Mouse (Mus musculus): ENCODE data around the gene Hoxb9. TPM values are rescaled to one million over a fixed set of nuclear protein-coding genes. Genes with fewer than 3 reads are reported as not detected.

Hoxb9 gene
- total RNA-seq, 2 experiments from 2014 or later: not detected

DNA sequence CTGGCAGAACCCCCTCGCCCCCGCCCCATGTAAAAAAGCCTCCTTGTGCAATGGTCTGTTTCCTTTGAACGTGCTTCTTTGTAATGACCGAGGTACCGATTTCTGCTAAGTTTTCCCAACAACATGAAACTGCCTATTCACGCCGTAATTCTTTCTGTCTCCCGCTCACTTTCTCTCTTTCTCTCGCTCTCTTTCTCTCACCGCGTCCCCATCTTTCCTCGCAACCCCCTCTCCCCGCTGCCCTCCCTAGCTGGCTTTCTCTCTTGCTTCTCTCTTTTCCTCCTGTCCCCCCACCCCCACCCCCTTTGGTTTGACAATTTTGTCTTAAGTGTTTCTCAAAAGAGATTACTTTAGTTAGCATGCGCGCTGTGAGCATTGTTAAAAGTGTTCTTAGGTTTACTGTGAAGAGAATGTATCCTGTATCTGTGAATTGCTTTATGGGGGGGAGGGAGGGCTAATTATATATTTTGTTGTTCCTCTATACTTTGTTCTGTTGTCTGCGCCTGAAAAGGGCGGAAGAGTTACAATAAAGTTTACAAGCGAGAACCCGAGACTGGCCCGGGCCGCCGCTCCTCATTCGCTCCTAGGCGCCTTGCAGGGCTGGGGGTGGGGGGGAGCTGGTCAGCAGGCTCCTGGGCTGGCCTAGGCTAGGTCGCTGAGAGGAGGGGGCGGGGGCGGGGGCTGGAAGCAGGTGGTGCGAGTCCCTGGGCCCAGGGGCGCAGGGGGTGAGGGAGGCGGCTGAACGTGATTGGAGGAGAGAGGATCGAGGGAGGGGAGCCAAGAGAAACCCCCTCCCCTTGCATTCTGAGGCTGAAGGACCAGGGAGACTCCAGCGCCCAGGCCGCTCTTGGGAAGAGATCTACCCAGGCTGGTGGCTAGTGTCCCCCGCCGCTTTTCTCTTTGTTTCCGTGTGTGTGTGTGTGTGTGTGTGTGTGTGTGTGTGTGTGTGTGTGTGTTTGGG, 13.8 kb downstream of the Hoxb9 start:
- DNase-seq: no peak

DNA sequence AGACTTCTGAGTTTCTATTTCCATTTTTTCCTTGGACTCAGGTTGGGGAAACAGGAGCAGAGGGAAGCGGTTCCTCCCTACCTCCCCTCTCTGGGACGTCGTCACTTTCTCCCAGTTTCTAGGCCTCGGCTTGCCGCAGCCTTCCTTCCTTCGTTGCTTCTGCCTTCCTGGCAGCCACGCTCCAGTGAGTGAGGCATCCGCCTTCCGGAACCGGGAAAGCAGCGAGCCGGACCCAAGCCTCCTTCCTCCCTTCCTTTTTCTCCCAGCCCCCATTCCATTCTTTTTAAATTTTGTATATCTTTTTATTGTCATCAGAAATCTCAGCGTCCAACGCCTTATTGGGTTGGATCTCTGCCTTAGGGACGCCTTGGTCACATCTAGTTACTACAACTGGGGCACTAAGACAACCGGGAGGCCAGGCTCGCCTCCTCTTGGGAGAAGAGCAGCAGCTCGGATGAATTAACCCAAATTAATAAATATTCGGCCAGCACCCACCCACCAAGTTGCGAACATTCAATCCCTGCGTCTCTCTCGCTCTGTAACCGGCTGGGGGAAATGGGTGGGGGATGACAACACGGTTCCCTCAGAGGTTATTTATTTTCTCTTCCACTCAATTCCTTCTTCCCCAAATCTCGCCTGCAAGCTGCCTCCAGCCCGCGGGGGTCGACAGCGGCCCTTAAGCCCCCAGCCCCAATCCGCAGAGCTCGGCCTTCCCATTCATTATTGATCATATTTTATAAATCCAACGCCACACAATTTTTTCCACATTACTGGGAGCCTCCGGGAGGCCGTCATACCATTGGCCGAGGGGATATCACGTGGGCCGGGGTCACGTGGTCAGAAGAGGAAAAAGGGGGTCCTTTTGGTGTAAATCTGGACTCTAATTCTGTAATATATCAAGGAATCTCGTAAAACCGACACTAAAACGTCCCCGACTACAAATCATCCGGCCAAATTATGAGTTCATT, 14.8 kb downstream of the Hoxb9 start, which contains the start of gene Hoxb7:
Gene Hoxb7 (plus strand): TSS at position 853 of the 968 bp plus-strand sequence.
- DNase-seq: no peak

- no peak for DNase-seq
These were observed 15.6 kb downstream of the Hoxb9 start for GRCm38 (mm10) chr11:96286739-96287385.

GRCm38 (mm10) chr11:96287411-96287810, 16.2 kb downstream of the Hoxb9 start:
- no peak for DNase-seq

GRCm38 (mm10) chr11:96288455-96289221, 17.4 kb downstream of the Hoxb9 start:
- no peak for DNase-seq

- no peak for DNase-seq
These were observed 18.0 kb downstream of the Hoxb9 start for GRCm38 (mm10) chr11:96289293-96289692.

DNA sequence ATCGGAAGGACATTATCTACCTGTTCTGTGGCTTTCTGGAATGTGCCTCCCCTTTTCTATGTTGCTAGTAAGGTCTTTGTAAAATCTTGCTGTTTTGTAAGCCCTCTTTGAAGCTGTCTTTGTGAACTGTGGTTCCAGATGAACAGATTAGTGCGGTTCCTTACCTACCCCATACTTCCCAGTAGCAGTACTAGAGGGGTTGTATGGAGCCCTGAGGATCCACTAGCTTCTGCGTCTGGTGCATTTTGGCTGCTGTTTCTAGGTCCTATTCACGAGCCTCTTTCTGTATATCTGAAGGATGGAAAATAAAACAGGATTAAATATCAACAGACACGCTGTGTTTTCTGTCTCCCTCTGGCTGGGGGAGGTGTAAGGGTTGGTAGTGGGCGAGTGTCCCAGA, 18.6 kb downstream of the Hoxb9 start:
- DNase-seq: no peak

- DNase-seq: no peak
These were observed 19.6 kb downstream of the Hoxb9 start for GRCm38 (mm10) chr11:96290705-96291355.

DNA sequence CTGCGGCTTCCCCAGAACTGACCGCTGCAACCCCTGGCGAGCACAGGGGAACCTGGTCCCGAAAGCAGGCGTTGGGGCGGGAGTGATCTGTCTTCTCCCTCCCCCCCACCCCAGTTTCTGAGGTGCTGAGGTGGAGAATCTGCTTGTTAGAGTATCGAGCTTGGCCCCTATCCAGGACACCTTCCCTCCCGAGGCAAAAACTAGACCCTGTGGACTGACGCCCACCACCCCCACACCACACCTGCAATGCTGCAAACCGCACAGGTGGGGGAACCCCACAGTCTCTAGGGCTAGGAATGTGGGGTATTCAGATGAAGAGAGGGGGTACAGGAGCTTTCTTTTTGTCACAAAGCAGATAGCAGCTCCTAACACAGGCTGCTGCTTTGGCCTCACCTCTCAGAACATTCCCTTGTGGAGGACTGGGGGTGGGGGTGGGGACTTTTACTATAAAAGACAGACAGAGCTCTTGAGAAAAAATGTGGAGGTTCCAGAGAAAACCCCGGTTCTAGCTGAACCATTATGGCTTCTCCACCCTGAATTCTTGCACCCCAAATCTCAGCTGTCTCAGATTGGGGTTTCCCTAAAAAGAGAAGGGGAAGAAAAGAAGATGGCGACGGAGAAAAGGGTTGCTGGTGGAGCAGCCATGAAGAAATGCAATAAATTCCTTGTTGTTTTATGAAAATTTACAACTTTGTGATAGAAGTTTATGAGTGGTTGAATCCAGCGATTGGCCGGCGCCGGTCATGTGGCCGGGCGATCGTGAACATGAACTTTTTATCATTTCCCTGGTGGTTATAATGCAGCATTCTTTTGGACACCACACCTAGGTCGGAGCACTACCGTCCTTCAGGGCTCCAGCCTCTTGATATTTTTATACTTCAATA, 20.7 kb downstream of the Hoxb9 start, which contains the start of gene Hoxb6:
Gene Hoxb6 (plus strand): TSS at position 796 of the 884 bp plus-strand sequence.
- no peak for DNase-seq

DNA sequence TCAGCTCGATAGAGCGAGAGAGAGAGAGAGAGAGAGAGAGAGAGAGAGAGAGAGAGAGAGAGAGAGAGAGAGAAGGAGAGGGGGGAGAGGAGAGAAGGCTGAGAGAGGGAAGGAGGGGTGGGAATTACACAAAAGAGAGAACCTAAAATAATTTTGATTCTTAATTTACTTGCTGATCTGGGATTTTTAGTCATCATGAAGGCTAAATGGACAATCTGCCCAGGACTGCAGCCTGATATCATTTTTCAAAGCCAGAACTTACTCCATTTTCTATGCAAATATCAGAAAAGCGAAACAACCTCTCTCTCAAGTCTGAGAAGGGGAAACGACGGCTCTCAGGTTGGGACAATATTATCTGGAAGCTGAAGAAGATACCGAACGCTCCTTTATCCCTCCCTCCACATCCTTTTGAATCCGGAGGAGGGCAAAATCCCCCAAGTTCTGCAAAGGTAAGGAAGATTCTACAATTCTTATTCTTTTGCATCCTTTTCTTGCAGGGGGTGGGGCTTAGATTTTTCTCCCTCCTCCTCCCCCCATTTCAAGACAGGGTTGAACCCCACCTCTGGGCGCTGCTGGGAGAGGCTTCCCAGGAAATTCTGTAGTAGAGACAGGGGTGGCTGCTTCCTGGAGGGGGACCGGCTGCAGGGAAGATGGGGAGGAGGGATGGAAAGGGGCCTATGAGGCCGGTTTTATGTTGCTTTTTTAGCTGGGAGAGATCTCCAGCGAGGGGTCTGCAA, 21.5 kb downstream of the Hoxb9 start:
- no peak for DNase-seq

GRCm38 (mm10) chr11:96293302-96293921, 22.2 kb downstream of the Hoxb9 start:
- DNase-seq: no peak

DNA sequence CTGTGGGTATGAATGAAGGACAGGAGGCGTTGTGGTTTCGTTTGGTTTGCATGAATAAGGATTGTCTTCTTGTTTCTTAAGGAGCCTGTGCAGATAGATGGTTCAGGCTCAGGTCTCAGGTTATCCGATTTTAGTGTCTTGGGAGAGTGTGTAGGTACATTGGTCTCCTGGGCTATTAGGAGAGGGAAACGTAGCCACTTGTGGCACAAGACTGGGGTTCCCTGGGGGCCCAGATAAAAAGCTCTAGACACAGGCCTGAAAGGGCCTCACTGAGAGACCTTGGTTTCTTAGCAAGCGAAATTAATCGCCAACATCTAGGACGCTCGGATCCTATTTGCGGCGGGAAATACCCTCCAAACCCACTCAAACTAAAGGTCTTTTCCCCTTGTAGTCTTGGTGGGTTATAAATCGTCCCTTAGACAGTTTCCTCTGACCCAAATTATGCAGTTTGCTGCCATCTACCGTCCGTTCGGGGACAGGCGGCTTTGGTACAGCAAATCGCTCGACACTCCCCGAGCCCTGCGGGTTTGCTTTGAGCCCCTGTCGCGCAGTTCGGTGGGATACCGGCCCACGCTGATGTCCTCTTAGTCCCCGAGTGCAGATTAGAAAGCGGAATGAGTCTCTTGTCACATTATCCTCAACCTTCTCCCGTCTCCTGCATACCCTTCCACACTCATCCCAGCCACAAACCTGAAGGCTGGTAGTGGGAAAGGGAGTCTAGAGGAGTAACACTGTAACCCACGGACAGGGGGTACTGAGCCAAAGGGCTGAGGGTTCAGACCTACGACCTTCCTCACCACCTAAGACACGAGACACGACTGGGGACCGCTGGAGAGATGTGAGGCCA, 23.2 kb downstream of the Hoxb9 start:
- DNase-seq: no peak

DNA sequence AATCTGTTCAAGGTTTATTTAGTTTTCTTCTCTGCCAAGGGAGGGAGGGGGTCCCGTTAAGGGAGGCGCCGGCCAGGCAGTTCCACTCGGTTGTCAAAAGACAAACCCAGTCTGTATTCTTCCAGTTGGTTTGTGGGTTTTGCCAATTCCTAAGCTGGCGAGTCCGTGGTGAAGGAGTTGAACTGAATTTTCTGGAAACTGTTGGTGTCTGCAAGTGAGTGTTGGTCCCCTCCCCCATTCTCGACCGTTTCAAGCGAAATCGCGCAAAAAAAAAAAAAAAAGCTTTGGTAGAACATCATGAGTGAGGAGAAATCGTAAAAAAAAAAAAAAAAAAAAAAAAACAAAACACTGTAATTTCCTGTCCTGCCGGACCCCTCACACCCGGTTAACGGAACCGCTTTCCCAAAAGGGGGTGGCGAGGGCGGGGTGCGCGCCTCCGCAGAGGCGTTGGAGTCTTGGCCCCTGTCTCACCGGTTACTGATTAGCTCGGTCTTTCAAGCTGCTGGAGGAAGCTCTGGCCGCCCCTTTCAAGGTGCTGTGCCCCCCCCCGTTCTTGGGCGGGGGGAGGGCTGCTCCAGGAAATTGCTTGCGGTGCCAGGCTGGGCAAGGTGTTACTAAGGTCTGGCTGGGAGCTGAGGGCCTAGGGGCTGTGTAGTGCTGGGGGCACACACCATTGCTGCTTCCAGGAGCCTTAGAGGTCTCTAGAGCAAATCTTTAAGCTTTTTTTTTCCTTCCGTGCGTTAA, 24.0 kb downstream of the Hoxb9 start:
- no peak for DNase-seq

DNA sequence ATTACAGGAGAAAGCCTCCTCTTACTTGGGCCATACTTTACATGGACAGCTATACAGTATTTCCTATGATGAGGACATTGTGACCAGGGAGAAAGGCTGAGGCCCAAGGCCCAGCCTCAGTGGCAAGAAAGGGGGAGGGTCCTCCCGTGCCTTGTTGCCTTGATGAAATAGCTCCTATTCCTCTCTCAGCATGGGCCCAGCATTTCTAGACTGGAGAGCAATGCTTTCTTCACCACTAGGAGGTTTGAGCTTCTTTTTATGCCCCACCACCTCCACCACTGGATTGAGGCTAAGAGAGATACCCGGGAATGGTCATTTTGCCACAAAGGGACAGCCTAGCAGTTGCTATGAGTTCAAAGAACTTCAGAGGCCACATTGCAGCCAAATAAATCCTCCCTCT, 25.7 kb downstream of the Hoxb9 start:
- DNase-seq: no peak

DNA sequence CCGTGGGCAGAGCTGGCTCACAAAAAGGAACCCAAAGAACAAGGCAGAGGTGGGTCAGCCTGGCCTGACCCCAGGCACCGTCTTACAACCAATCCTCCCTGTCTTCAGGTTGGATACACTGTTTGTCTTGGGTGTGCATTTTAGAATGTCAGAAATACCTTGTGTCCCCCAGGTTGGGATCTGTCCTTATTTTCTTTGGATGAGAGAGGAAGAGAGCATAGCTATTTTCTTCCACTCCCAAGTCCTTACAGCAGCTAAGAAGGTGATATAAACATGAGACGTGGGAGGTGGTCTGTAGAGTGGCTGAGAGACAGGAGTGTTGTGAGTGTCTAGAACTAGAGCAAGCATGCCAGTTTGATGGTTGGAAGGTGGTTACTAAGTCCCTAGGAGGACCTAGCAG, 26.2 kb downstream of the Hoxb9 start:
- no peak for DNase-seq

DNA sequence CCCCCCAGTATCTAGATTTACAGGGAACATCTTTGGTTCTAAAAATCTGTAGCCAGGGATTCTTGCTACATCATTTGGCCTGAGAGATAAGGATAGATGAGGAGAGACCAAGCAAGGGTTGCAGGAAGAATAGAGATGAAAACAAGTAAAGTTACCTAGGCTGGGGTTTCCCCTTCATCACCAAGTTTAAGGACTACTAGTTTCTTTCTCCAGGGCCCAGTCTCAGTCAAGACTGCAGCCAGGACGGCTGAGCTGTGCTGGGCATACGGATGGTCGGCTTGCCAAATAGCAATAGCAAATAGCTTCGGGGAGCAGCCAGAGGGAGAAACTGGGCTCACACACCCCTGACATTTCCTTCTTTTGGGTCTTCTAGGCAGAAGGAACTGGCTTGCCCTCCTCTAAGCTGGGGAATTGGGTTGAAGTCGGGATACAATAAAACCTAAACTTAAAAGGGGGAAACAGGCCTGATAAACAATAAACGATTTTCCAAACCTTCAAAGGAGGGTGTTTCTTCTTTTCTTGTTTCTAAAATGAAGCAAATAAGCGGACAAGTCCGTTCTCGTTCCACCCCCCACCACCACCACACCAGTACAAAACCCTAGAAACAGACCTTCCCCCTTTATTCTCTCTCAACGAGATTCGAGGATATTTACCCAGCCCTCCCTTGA, 26.8 kb downstream of the Hoxb9 start:
- DNase-seq: no peak

Measured in layer of hippocampus, postnatal 36 days (tissue).